Mouse (Mus musculus): ENCODE data around the gene Higd1c. TPM values are rescaled to one million over a fixed set of nuclear protein-coding genes. Genes with fewer than 3 reads are reported as not detected.

Higd1c gene
- polyA plus RNA-seq, 1 experiment from 2014 or later = not detected

DNA sequence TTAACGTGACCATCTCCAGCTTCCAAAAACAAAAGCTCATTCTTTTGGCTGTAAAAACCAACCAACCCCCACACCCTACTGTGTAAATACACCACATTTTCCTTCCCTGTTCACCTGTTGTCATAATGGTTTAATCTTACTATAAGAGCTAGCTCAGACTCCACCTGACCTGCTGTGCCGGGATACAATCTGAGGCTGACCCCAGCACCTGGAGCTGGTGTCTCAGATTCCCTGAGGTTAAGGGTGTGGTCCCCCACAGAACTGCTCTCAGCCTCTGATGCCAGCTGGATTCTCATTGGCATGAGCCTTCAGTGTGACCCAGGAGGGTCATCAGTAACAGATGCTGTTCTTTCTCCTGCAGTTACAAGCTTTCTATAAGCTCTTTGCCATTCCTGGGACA lies 15.8 kb downstream of the Higd1c start:
- Histone ChIP-seq H3K4me1 (ENCODE audit: control insufficient read depth, insufficient read depth, low read length) (no peaks in the 10 kb centered on the region), H3K9ac (ENCODE audit: low read length) (no peak overlapping the region), H3K4me2 (ENCODE audit: low read depth, low read length) (no peak overlapping the region), H3K27ac (ENCODE audit: low read length) (no peak overlapping the region), H3K27me3 (ENCODE audit: control insufficient read depth, insufficient read depth, low read length) (no peaks in the 10 kb centered on the region), H3K9me3 (replicated peaks; ENCODE audit: control insufficient read depth, low read length) (no peaks in the 10 kb centered on the region), H3K36me3 (ENCODE audit: control insufficient read depth, insufficient read depth, low read length) (no peaks in the 10 kb centered on the region), H3K4me3 (replicated peaks; ENCODE audit: low read length) (no peak overlapping the region)
- peak; percentile 66; the same call in 1 of the 2 replicates for ATAC-seq (ENCODE audit: insufficient read depth, low FRiP score)
- 49% methylated on average over 2 of the region's 2 CpGs for WGBS

DNA sequence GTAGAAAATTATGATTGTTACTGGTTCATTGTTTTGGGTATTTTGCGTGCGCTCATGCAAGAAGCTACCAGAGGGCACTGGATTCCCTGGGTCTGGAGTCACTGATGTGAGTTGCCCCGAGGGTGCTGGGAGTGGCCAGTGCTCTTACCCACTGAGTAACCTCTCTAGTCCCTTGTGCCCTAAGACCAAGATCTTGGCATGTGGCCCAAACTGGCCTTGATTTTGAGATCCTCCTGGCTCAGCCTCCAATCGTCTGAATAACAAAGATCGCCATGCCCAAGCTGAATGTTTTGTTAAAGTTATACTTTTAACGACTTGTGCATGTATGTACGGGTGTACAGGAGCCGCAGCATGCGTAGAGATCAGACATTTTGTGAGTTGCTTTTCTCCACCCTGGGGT lies 21.4 kb downstream of the Higd1c start:
- H3K27ac ChIP-seq (ENCODE audit: low read length) = no peak overlapping the region
- H3K9me3 ChIP-seq (replicated peaks; ENCODE audit: control insufficient read depth, low read length) = no peaks in the 10 kb centered on the region
- H3K9ac ChIP-seq (ENCODE audit: low read length) = no peak overlapping the region
- 92% methylated on average over 9 of the region's 9 CpGs for WGBS
- no peaks in the 10 kb centered on the region for H3K36me3 ChIP-seq (ENCODE audit: control insufficient read depth, insufficient read depth, low read length)
- H3K4me3 ChIP-seq (replicated peaks; ENCODE audit: low read length) = no peak overlapping the region
- H3K27me3 ChIP-seq (ENCODE audit: control insufficient read depth, insufficient read depth, low read length) = no peaks in the 10 kb centered on the region
- H3K4me2 ChIP-seq (ENCODE audit: low read depth, low read length) = no peak overlapping the region
- no peaks in the 10 kb centered on the region for H3K4me1 ChIP-seq (ENCODE audit: control insufficient read depth, insufficient read depth, low read length)
- ATAC-seq (ENCODE audit: insufficient read depth, low FRiP score) = no peak

DNA sequence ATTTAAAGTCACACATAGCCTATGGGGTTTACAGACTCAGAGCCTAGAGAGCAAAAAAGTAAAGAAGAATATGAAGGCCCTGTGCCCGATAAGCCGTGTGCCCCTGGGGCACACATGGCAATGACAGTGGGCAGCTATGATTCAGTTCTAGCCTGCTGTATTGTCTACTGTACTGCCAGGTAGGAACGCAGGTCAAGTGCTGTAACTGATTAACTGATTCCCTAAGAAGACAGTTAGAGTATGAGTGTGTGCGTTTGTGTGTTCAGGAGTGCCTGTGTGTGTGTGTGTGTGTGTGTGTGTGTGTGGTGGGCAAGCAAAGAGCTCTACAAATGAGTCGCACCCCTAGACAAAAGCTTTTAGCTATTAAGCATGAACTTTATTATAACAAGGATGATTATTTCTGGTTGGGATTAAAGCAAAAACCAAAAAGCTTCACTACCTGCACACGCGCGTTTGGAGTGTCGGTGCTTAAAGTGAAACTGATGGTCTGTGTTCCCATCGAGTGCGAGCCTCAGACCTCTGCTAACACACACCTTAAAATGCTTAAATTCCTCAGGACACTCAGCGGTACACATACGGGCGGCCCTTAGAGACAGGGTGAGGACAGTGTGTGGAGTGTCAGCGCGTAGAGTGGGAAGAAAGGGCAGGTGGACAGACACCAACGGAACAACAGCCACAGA lies 23.3 kb downstream of the Higd1c start:
- WGBS = 78% methylated on average over 17 of the region's 17 CpGs
- H3K9ac ChIP-seq (ENCODE audit: low read length) = no peak overlapping the region
- no peaks in the 10 kb centered on the region for H3K27me3 ChIP-seq (ENCODE audit: control insufficient read depth, insufficient read depth, low read length)
- H3K27ac ChIP-seq (ENCODE audit: low read length) = no peak overlapping the region
- H3K4me2 ChIP-seq (ENCODE audit: low read depth, low read length) = no peak overlapping the region
- no peaks in the 10 kb centered on the region for H3K36me3 ChIP-seq (ENCODE audit: control insufficient read depth, insufficient read depth, low read length)
- ATAC-seq (ENCODE audit: insufficient read depth, low FRiP score) = no peak
- no peaks in the 10 kb centered on the region for H3K9me3 ChIP-seq (replicated peaks; ENCODE audit: control insufficient read depth, low read length)
- no peaks in the 10 kb centered on the region for H3K4me1 ChIP-seq (ENCODE audit: control insufficient read depth, insufficient read depth, low read length)
- H3K4me3 ChIP-seq (replicated peaks; ENCODE audit: low read length) = no peak overlapping the region

DNA sequence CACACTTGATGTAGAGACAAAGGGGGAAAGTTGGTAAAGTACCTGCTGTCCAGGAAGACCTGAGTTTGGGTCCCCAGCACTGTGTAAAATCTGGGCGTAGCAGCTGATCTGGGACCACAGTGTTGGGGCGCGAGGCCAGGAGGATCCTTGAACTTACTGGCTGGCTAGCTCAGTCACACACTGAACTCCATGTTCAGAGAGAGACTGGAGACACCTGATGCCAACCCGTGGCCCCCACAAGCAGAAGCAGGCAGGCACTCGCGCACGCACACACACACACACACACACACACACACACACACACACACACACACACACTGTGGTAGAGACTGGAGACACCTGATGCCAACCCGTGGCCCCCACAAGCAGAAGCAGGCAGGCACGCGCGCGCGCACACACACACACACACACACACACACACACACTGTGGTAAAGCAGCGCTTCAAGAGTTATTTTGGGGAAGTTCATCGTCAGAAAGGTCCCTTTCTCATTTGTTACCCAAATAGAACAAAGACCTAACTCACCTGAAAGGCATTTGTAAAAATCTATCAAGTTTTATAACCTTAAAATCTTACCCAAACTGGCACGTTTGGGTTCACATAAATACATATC lies 24.0 kb downstream of the Higd1c start:
- Histone ChIP-seq H3K36me3 (ENCODE audit: control insufficient read depth, insufficient read depth, low read length) (0 out of 2 replicates have a peak, but pooled peaks cover 3% of the 10 kb centered on the region), H3K27ac (ENCODE audit: low read length) (no peak overlapping the region), H3K4me3 (replicated peaks; ENCODE audit: low read length) (no peak overlapping the region), H3K9me3 (replicated peaks; ENCODE audit: control insufficient read depth, low read length) (no peaks in the 10 kb centered on the region), H3K4me2 (ENCODE audit: low read depth, low read length) (no peak overlapping the region), H3K4me1 (ENCODE audit: control insufficient read depth, insufficient read depth, low read length) (no peaks in the 10 kb centered on the region), H3K27me3 (ENCODE audit: control insufficient read depth, insufficient read depth, low read length) (no peaks in the 10 kb centered on the region), H3K9ac (ENCODE audit: low read length) (no peak overlapping the region)
- 80% methylated on average over 16 of the region's 16 CpGs for WGBS
- ATAC-seq (ENCODE audit: insufficient read depth, low FRiP score) = no peak

DNA sequence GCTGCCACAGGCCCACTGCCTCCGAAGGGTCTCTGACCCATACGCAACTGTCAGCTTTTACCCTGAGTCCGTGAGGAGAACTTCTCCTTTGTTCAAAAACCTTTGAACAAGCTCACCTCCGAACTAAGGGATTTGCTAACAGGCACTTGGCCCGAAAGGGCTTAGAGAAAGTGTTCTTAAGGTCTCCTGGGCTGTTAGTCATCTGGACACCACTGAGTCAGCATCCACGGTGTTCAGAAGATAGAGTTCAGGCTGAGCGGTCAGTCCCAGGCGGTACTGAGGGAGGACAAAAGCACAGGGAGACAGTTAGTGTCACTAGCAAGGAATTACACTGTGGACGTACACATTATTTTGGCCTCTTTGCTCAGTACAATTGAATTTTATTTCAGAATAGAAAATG lies 24.5 kb downstream of the Higd1c start:
- no peaks in the 10 kb centered on the region for H3K9me3 ChIP-seq (replicated peaks; ENCODE audit: control insufficient read depth, low read length)
- no peak overlapping the region for H3K9ac ChIP-seq (ENCODE audit: low read length)
- H3K36me3 ChIP-seq (ENCODE audit: control insufficient read depth, insufficient read depth, low read length) = 0 out of 2 replicates have a peak, but pooled peaks cover 8% of the 10 kb centered on the region
- WGBS = 60% methylated on average over 9 of the region's 9 CpGs
- H3K4me1 ChIP-seq (ENCODE audit: control insufficient read depth, insufficient read depth, low read length) = no peaks in the 10 kb centered on the region
- H3K27ac ChIP-seq (ENCODE audit: low read length) = no peak overlapping the region
- no peaks in the 10 kb centered on the region for H3K27me3 ChIP-seq (ENCODE audit: control insufficient read depth, insufficient read depth, low read length)
- H3K4me3 ChIP-seq (replicated peaks; ENCODE audit: low read length) = no peak overlapping the region
- no peak overlapping the region for H3K4me2 ChIP-seq (ENCODE audit: low read depth, low read length)
- no peak for ATAC-seq (ENCODE audit: insufficient read depth, low FRiP score)

DNA sequence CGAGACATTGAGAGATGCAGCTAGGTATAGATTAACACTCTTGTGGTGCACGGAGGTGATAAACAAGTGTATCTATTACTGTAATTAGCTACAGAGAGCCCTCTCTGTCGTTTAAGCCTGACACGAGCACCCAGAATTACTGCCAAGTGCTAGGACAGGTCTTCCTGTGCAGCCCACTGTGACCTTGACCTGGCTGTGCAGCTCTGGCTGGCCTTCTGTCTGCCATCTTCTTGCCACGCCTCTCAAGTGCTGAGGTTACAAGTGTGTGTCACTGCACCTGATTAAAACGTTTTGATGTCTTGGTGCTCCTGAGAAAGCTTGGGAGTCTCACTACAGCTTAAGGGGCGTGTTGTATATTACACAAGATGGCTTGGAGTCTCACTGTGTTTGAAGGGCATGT lies 26.7 kb downstream of the Higd1c start:
- no peaks in the 10 kb centered on the region for H3K27me3 ChIP-seq (ENCODE audit: control insufficient read depth, insufficient read depth, low read length)
- 63% methylated on average over 7 of the region's 7 CpGs for WGBS
- no peak overlapping the region for H3K4me2 ChIP-seq (ENCODE audit: low read depth, low read length)
- no peak overlapping the region for H3K27ac ChIP-seq (ENCODE audit: low read length)
- no peak overlapping the region for H3K4me3 ChIP-seq (replicated peaks; ENCODE audit: low read length)
- H3K36me3 ChIP-seq (ENCODE audit: control insufficient read depth, insufficient read depth, low read length) = peaks cover 23% of the 10 kb centered on the region; the same call in 1 of the 2 replicates
- no peak overlapping the region for H3K9ac ChIP-seq (ENCODE audit: low read length)
- ATAC-seq (ENCODE audit: insufficient read depth, low FRiP score) = no peak
- H3K9me3 ChIP-seq (replicated peaks; ENCODE audit: control insufficient read depth, low read length) = no peaks in the 10 kb centered on the region
- no peaks in the 10 kb centered on the region for H3K4me1 ChIP-seq (ENCODE audit: control insufficient read depth, insufficient read depth, low read length)

DNA sequence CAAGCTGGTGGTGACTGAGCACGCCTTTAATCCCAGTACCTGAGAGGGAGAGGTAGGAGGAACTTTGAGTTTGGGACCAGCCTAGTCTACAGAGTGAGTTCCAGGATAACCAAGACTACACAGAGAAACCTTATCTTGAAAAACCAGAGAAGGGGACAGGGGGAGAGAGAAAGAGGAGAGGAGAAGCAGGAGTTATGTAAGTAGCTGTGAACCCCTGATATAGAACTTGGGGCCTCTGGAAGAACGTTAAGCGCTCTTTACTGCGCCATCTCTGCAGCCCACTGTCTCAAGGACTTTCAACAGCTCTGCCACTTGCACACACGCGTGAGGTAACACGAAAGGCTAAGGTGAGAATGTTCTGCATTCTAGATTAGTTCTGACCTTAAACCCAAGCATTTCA lies 27.3 kb downstream of the Higd1c start:
- no peak for ATAC-seq (ENCODE audit: insufficient read depth, low FRiP score)
- H3K4me2 ChIP-seq (ENCODE audit: low read depth, low read length) = no peak overlapping the region
- 90% methylated on average over 7 of the region's 7 CpGs for WGBS

DNA sequence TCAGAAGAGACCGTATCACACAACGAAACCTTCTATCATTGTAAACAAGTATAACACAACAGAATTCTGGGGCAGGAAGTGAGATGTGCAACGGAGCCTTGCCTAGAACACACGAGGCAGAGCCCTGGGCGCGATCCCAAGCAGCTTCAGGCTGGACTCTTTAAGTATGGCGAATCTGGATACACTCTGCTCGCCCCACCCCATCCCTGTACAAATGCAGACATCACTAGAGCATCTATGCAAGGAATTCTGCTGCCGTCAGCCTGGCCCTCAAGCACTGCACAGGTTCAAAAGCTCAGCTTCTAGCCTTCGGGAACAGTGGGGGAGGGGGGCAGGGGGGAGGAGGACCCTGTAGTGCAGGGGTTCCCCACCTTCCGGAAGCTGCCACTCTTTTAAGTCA lies 28.7 kb downstream of the Higd1c start:
- Histone ChIP-seq H3K4me1 (ENCODE audit: control insufficient read depth, insufficient read depth, low read length) (no peaks in the 10 kb centered on the region), H3K4me3 (replicated peaks; ENCODE audit: low read length) (no peak overlapping the region), H3K9me3 (replicated peaks; ENCODE audit: control insufficient read depth, low read length) (no peaks in the 10 kb centered on the region), H3K27ac (ENCODE audit: low read length) (no peak overlapping the region), H3K9ac (ENCODE audit: low read length) (no peak overlapping the region), H3K27me3 (ENCODE audit: control insufficient read depth, insufficient read depth, low read length) (no peaks in the 10 kb centered on the region), H3K4me2 (ENCODE audit: low read depth, low read length) (no peak overlapping the region), H3K36me3 (ENCODE audit: control insufficient read depth, insufficient read depth, low read length) (peaks cover 26% of the 10 kb centered on the region; the same call in 1 of the 2 replicates)
- 87% methylated on average over 11 of the region's 11 CpGs for WGBS
- ATAC-seq (ENCODE audit: insufficient read depth, low FRiP score) = no peak

More for the DNA sequence above, 27.3 kb downstream of the Higd1c start:
- H3K36me3 ChIP-seq (ENCODE audit: control insufficient read depth, insufficient read depth, low read length) = peaks cover 26% of the 10 kb centered on the region; the same call in 1 of the 2 replicates
- H3K9ac ChIP-seq (ENCODE audit: low read length) = no peak overlapping the region
- H3K4me3 ChIP-seq (replicated peaks; ENCODE audit: low read length) = no peak overlapping the region
- H3K4me1 ChIP-seq (ENCODE audit: control insufficient read depth, insufficient read depth, low read length) = no peaks in the 10 kb centered on the region
- no peaks in the 10 kb centered on the region for H3K27me3 ChIP-seq (ENCODE audit: control insufficient read depth, insufficient read depth, low read length)
- H3K27ac ChIP-seq (ENCODE audit: low read length) = no peak overlapping the region
- H3K9me3 ChIP-seq (replicated peaks; ENCODE audit: control insufficient read depth, low read length) = no peaks in the 10 kb centered on the region

DNA sequence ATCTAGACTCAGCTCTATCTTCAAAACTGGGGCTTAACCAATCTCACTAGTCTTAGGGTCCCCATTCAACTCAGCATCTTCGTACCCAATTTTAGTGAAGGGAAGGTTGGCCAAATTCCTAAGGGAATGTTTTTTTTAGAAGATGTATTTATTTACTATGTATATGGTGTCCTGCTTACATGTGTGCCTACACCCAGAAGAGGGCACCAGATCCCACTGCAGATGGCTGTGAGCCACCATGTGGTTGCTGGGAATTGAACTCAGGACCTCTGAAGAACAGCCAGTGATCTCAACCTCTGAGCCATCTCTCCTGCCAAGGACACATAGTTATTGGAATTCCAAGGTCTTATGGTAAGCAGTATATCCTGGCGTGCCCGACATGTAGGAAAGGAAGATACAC lies 31.2 kb downstream of the Higd1c start:
- 92% methylated on average over 3 of the region's 3 CpGs for WGBS
- Histone ChIP-seq H3K27ac (ENCODE audit: low read length) (no peak overlapping the region), H3K4me2 (ENCODE audit: low read depth, low read length) (no peak overlapping the region), H3K9me3 (replicated peaks; ENCODE audit: control insufficient read depth, low read length) (no peaks in the 10 kb centered on the region), H3K4me1 (ENCODE audit: control insufficient read depth, insufficient read depth, low read length) (no peaks in the 10 kb centered on the region), H3K36me3 (ENCODE audit: control insufficient read depth, insufficient read depth, low read length) (peaks cover 36% of the 10 kb centered on the region), H3K27me3 (ENCODE audit: control insufficient read depth, insufficient read depth, low read length) (no peaks in the 10 kb centered on the region), H3K9ac (ENCODE audit: low read length) (no peak overlapping the region), H3K4me3 (replicated peaks; ENCODE audit: low read length) (no peak overlapping the region)
- no peak for ATAC-seq (ENCODE audit: insufficient read depth, low FRiP score)

All from stomach, embryonic 16.5 days (tissue).